Mouse (Mus musculus) brain, embryonic 14.5 days (tissue): ENCODE data around the gene Muc20.

Experiments
- CTCF ChIP-seq: fragments of 200-500 bp; IDR thresholded peaks from 2 replicates; pipeline ENCODE4 v1.5.1; 2012; ENCODE audit warnings: inconsistent platforms, mild to moderate bottlenecking, moderate library complexity, borderline replicate concordance; ENCODE audit not compliant: insufficient read depth, insufficient read length; ENCODE audit errors: extremely low read depth
- POLR2A ChIP-seq: fragments of 200-500 bp; IDR thresholded peaks from 2 replicates; pipeline ENCODE4 v1.6.1; 2012; ENCODE audit warnings: mild to moderate bottlenecking, inconsistent platforms, borderline replicate concordance; ENCODE audit not compliant: poor library complexity, insufficient read depth, insufficient read length, severe bottlenecking; ENCODE audit errors: extremely low read depth

DNA sequence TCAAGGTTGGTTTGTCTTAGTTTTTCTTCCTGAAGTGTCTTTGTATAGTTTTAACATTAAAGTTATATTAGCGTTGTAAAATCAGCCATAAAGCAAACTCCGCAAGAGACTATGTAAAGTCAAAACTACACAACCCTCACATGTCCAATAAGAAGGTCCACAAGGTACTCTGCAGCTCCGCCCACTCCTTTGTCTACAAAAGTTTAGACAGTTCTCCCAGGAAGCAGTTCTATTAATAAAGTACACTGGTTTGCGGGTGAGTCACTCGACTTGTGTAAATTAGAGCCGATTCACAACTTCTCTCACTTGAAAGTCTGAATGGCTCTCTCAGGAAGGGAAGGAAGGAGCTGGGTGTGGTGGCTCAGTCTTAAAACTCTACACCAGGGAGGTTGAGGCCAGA, 51.4 kb downstream of the Muc20 start:
- TF ChIP-seq CTCF (no peak), POLR2A (no peak)
